Mouse (Mus musculus) bone marrow macrophage, adult 2 months (primary cell): ENCODE results near the gene Sorcs1.

Source experiments
- CTCF ChIP-seq: IDR thresholded peaks from 2 replicates; pipeline ENCODE4 v1.5.1; 2012; ENCODE audit warnings: low read depth, mild to moderate bottlenecking, low read length, moderate library complexity
- POLR2A ChIP-seq: IDR thresholded peaks from 2 replicates; pipeline ENCODE4 v1.6.1; 2012; ENCODE audit warnings: mild to moderate bottlenecking, low read depth, low read length, borderline replicate concordance

GRCm38 (mm10) chr19:50398341-50398740 lies 280.1 kb downstream of the Sorcs1 start:
- TF ChIP-seq POLR2A (no peak), CTCF (no peak)
